Mouse (Mus musculus) erythroblast, embryonic 14.5 days (primary cell): ENCODE data around the gene Akr1d1. TPM values are rescaled to one million over a fixed set of nuclear protein-coding genes. Genes with fewer than 3 reads are reported as not detected.

Source experiments
- H3K27me3 ChIP-seq: 2 replicates; pipeline ENCODE4 v1.6.1; 2012; ENCODE audit warnings: inconsistent platforms; ENCODE audit not compliant: control insufficient read depth
- H3K36me3 ChIP-seq: 2 replicates; pipeline ENCODE4 v1.6.1; 2012; ENCODE audit warnings: mild to moderate bottlenecking, inconsistent platforms; ENCODE audit not compliant: control insufficient read depth
- H3K4me1 ChIP-seq: 2 replicates; pipeline ENCODE4 v1.6.1; 2012; ENCODE audit warnings: inconsistent platforms; ENCODE audit not compliant: control insufficient read depth
- H3K4me3 ChIP-seq: replicated peaks from 2 replicates; pipeline ENCODE3; 2012; ENCODE audit warnings: moderate library complexity, mild to moderate bottlenecking, inconsistent platforms
- H3K9me3 ChIP-seq: 2 replicates; pipeline ENCODE4 v1.6.1; 2012; ENCODE audit warnings: low read length, inconsistent platforms, mixed read lengths; ENCODE audit not compliant: control insufficient read depth
- GATA1 ChIP-seq: IDR thresholded peaks from 2 replicates; pipeline ENCODE4 v1.6.1; 2012; ENCODE audit warnings: low read length, inconsistent platforms, mixed read lengths
- TAL1 ChIP-seq: IDR thresholded peaks from 3 replicates; pipeline ENCODE4 v1.6.1; 2012; ENCODE audit warnings: low read length, inconsistent platforms, mixed read lengths
- polyA plus RNA-seq: library from polyadenylated mRNA; stranded (reverse); fragments of >175 nt; gene quantifications from 2 replicates; pipeline ENCODE4 v1.2.3, GENCODE M21; 2012

The Akr1d1 gene
- polyA plus RNA-seq, 1 experiment: not detected

- Histone ChIP-seq H3K4me1 (no peaks in the 10 kb centered on the region), H3K36me3 (no peaks in the 10 kb centered on the region), H3K27me3 (no peaks in the 10 kb centered on the region), H3K9me3 (no peaks in the 10 kb centered on the region), H3K4me3 (no peak overlapping the region)
- no peak for TF ChIP-seq TAL1
- TF ChIP-seq GATA1: no peak
These were observed 22.8 kb downstream of the Akr1d1 start for GRCm38 (mm10) chr6:37552760-37553159.

GRCm38 (mm10) chr6:37553926-37554325 lies 24.0 kb downstream of the Akr1d1 start:
- Histone ChIP-seq H3K36me3 (no peaks in the 10 kb centered on the region), H3K4me3 (no peak overlapping the region), H3K27me3 (no peaks in the 10 kb centered on the region), H3K9me3 (no peaks in the 10 kb centered on the region), H3K4me1 (no peaks in the 10 kb centered on the region)
- TF ChIP-seq GATA1 (no peak), TAL1 (no peak)

- TF ChIP-seq TAL1 (no peak), GATA1 (no peak)
- no peaks in the 10 kb centered on the region for H3K9me3 ChIP-seq
- H3K4me1 ChIP-seq: no peaks in the 10 kb centered on the region
- H3K27me3 ChIP-seq: no peaks in the 10 kb centered on the region
- no peak overlapping the region for H3K4me3 ChIP-seq
- H3K36me3 ChIP-seq: no peaks in the 10 kb centered on the region
These were observed 24.4 kb downstream of the Akr1d1 start for GRCm38 (mm10) chr6:37554327-37554726.

- no peaks in the 10 kb centered on the region for H3K4me1 ChIP-seq
- H3K36me3 ChIP-seq: no peaks in the 10 kb centered on the region
- H3K27me3 ChIP-seq: no peaks in the 10 kb centered on the region
- TF ChIP-seq GATA1 (no peak), TAL1 (no peak)
- no peaks in the 10 kb centered on the region for H3K9me3 ChIP-seq
- H3K4me3 ChIP-seq: no peak overlapping the region
These were observed 33.9 kb downstream of the Akr1d1 start for GRCm38 (mm10) chr6:37563861-37564260.

- Histone ChIP-seq H3K36me3 (no peaks in the 10 kb centered on the region), H3K4me1 (no peaks in the 10 kb centered on the region), H3K9me3 (no peaks in the 10 kb centered on the region), H3K27me3 (no peaks in the 10 kb centered on the region), H3K4me3 (no peak overlapping the region)
- TF ChIP-seq GATA1 (no peak), TAL1 (no peak)
These were observed 37.4 kb downstream of the Akr1d1 start for GRCm38 (mm10) chr6:37567363-37567762.

GRCm38 (mm10) chr6:37571939-37572338 lies 42.0 kb downstream of the Akr1d1 start:
- TF ChIP-seq GATA1 (no peak), TAL1 (no peak)
- no peaks in the 10 kb centered on the region for H3K4me1 ChIP-seq
- no peaks in the 10 kb centered on the region for H3K36me3 ChIP-seq
- no peaks in the 10 kb centered on the region for H3K9me3 ChIP-seq
- H3K27me3 ChIP-seq: no peaks in the 10 kb centered on the region
- H3K4me3 ChIP-seq: no peak overlapping the region

GRCm38 (mm10) chr6:37572935-37573334 lies 43.0 kb downstream of the Akr1d1 start:
- no peak for TF ChIP-seq GATA1
- TF ChIP-seq TAL1: no peak
- Histone ChIP-seq H3K27me3 (no peaks in the 10 kb centered on the region), H3K36me3 (no peaks in the 10 kb centered on the region)

GRCm38 (mm10) chr6:37580476-37580875 lies 50.5 kb downstream of the Akr1d1 start:
- no peaks in the 10 kb centered on the region for H3K27me3 ChIP-seq
- TF ChIP-seq TAL1 (no peak), GATA1 (no peak)
- H3K9me3 ChIP-seq: no peaks in the 10 kb centered on the region
- no peaks in the 10 kb centered on the region for H3K4me1 ChIP-seq
- H3K36me3 ChIP-seq: no peaks in the 10 kb centered on the region
- no peak overlapping the region for H3K4me3 ChIP-seq

More at GRCm38 (mm10) chr6:37572935-37573334, 43.0 kb downstream of the Akr1d1 start:
- no peaks in the 10 kb centered on the region for H3K9me3 ChIP-seq
- H3K4me1 ChIP-seq: no peaks in the 10 kb centered on the region
- H3K4me3 ChIP-seq: no peak overlapping the region

- Histone ChIP-seq H3K4me3 (no peak overlapping the region), H3K36me3 (no peaks in the 10 kb centered on the region), H3K27me3 (no peaks in the 10 kb centered on the region), H3K4me1 (no peaks in the 10 kb centered on the region), H3K9me3 (no peaks in the 10 kb centered on the region)
- TF ChIP-seq GATA1 (no peak), TAL1 (no peak)
These were observed 59.5 kb downstream of the Akr1d1 start for GRCm38 (mm10) chr6:37589340-37589962.

GRCm38 (mm10) chr6:37590800-37591199 lies 60.8 kb downstream of the Akr1d1 start:
- no peak for TF ChIP-seq GATA1
- TF ChIP-seq TAL1: no peak
- H3K9me3 ChIP-seq: no peaks in the 10 kb centered on the region

More at GRCm38 (mm10) chr6:37590800-37591199, 60.8 kb downstream of the Akr1d1 start:
- Histone ChIP-seq H3K4me3 (no peak overlapping the region), H3K27me3 (no peaks in the 10 kb centered on the region), H3K4me1 (no peaks in the 10 kb centered on the region), H3K36me3 (no peaks in the 10 kb centered on the region)
